Mouse (Mus musculus): ENCODE data around the gene Tirap.

DNA sequence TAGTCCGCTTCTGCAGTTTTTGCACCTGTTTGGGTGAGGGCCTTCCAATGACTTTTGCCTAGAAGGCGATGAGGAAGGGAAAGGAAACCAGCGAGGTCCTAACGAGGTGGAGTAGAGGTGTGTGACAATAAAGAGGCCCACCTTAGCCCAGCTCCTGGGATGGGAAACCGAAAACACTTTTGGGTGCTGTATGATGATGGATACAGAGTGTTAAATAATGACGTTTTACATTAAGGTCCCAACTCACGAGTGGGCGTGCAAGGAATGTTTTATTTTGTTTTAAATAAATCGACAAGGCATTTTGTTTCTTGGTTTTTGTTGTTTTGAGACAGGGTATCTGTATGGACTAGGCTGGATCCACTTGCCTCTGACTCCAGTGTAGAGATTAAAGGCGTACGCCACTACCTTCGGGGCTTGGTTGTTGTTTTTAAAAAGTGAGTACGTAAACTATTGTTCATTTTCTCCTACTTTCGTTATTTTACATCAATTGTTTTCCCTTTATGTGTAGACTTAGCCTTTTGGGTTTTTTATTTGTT lies 23.9 kb downstream of the Tirap start:
- TF ChIP-seq POLR2A (IDR thresholded peaks at IDR 0.05; ENCODE audit: insufficient read depth, low read length) = no peak
- TF ChIP-seq CTCF (IDR thresholded peaks at IDR 0.05; ENCODE audit: low read depth, low read length) = no peak
- TF ChIP-seq EP300 (IDR thresholded peaks at IDR 0.05; ENCODE audit: insufficient read depth, low read depth, low read length) = no peak
